Mouse (Mus musculus): Measurements from ENCODE around the gene Serpina3c.

Gene Serpina3c

DNA sequence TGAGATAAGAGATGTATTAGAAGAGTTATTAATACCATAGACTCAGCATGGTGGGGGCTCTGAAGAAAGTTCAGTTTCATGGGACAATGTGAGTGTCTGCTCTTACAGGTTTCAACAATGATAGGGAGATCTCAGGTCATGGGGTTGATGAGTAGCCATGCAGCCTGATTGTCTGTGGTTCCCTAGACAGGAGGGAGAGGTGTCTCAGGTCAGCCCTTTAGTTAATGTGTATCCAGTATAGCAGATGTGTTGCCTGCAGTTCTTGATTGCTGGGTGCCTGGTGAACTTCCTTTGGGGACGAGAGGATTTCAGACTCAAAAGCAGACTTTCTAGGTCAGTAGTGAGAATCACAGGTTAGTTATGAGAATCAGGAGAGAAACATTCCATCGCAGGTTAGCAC, 45.2 kb downstream of the Serpina3c start:
- no peak for DNase-seq

DNA sequence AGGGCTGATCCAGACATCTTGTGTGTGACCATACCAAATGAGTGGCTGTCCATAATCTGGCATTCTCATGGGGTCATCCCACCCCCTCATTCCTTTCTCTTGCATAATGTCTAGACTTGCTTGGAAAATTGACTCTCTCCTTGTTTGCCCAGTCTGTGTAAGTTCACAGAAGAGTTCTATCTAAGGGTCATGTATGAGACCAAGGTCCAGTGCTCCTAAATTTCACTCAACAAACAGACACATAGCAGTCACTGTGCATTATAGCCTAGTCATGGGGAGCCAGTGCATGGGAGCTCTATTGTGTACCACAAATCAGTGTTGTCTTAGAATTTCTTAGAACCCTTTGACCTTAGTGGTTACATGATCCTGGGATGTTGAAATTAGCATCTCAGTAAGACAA, 46.8 kb downstream of the Serpina3c start:
- no peak for DNase-seq

DNA sequence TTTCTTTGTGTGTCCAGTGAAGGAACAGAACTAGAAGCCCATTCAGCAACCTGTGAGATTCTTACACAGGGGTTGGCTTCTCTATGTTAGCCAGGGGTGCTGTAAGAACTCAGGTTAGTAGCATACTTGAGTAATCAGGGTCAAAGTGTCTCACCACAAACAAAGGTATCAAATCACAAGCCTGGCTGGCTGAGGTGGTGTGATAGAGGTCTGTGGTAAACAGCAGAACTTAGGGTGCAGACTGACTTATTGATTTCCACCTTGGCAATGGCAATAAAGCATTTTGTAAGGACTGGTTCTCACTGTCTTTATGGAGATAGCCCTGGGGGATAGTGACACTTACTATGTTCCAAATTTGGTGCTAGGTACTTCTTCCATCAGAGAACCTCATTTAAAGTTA, 47.8 kb downstream of the Serpina3c start:
- no peak for DNase-seq

DNA sequence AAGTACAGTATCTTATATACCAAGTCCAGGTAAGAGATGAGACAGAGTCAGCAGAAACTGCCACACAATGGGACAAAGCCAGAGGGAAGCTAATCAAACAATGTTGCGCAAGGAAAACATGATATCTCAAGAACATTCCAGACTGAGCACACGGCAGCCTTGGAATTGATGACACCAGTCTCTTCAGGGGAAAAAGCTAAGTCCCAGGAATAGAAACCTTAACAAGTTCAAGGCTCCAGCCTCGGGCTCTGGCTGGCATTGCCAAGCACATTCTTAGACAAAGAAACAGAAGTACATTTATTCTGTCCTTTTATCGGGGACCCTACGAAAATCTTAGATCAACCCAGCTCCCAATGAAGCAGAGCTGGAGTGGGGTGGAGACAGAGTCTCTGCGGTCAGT, 52.9 kb downstream of the Serpina3c start, which contains the start of gene Serpina5:
Gene Serpina5, plus strand, starts transcription at position 346 of the 400 bp plus-strand sequence.
- no peak for DNase-seq

Data from thymus, postnatal 14 days (tissue).